Mouse (Mus musculus) kidney, adult 2 months (tissue): ENCODE results near the gene Ranbp1. TPM values are rescaled to one million over a fixed set of nuclear protein-coding genes. Genes with fewer than 3 reads are reported as not detected.
"Not testable (repeated sequence)": the region's sequence is repeated elsewhere in the genome, so short reads cannot be mapped to it uniquely, and the experiment has no call there.

Source experiments
- DNase-seq: peaks from one replicate; pipeline ENCODE4 v3.0.0; 2021
- H3K27ac ChIP-seq: fragments of 200-500 bp; 2 replicates; pipeline ENCODE4 v1.5.1; 2012; ENCODE audit warnings: low read depth, low read length, control low read depth, inconsistent platforms; ENCODE audit not compliant: insufficient read depth
- H3K27me3 ChIP-seq: fragments of 200-500 bp; replicated peaks from 2 replicates; pipeline ENCODE4 v1.6.1; 2012; ENCODE audit warnings: mild to moderate bottlenecking, moderate library complexity, low read length, inconsistent platforms; ENCODE audit not compliant: control insufficient read depth, insufficient read depth
- H3K36me3 ChIP-seq: fragments of 200-500 bp; 2 replicates; pipeline ENCODE4 v1.6.1; 2012; ENCODE audit warnings: mild to moderate bottlenecking, moderate library complexity, low read length, inconsistent platforms; ENCODE audit not compliant: control insufficient read depth, insufficient read depth
- H3K4me1 ChIP-seq: fragments of 200-500 bp; 2 replicates; pipeline ENCODE4 v1.6.1; 2011; ENCODE audit warnings: low read length; ENCODE audit not compliant: control insufficient read depth, insufficient read depth
- H3K4me3 ChIP-seq: fragments of 200-500 bp; 2 replicates; pipeline ENCODE4 v1.5.1; 2011; ENCODE audit warnings: mild to moderate bottlenecking, low read depth, low read length, control low read depth; ENCODE audit not compliant: insufficient read depth
- CTCF ChIP-seq: fragments of 200-500 bp; conservative IDR thresholded peaks from 2 replicates; pipeline ENCODE4 v1.5.1; 2011; ENCODE audit warnings: low read depth, mild to moderate bottlenecking, control low read depth, low read length, moderate library complexity, mixed read lengths; ENCODE audit not compliant: insufficient read depth, insufficient read length
- POLR2A ChIP-seq: fragments of 200-500 bp; IDR thresholded peaks from one replicate; pipeline ENCODE4 v1.6.1; 2011; ENCODE audit warnings: low read depth, low read length, control low read depth
- WGBS: fragments of 180-500 bp; shearing (Covaris S2); methylation state at CpG from one replicate; pipeline ENCODE4 v1.1.7; 2018; 5-methylcytosine and 5-hydroxymethylcytosine counted together
- polyA plus RNA-seq: library from polyadenylated mRNA; depleted of rRNA; stranded (reverse); fragments of >200 nt; gene quantifications from 2 replicates; pipeline ENCODE4 v1.2.3, GENCODE M21; 2012

Ranbp1 gene
- polyA plus RNA-seq, 1 experiment: 38.5 TPM

DNA sequence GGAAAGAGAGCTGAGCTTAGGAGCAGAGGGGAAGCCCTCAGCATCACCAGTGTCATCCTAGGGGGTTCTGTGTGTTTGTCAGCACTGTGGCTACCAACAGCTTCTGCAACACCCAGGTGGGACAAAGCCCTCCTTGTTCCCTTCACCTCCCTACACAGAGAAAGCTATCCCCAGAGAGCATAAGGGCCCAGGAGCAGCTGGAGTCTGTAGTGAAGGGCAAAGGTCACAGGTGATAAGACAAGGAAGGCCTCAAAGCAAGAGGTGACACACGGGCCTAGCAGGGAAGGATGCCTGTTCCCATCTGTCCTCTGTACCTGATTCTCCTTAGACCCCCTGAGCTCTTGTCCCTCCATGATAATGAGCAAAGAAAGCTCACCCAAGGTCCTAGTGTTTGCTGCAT, 46.9 kb downstream of the Ranbp1 start:
- WGBS: 79% methylated on average over 1 of the region's 1 CpGs
- no peaks in the 10 kb centered on the region for H3K4me1 ChIP-seq
- DNase-seq: no peak
- no peak overlapping the region for H3K27ac ChIP-seq
- TF ChIP-seq CTCF (no peak), POLR2A (no peak)
- H3K36me3 ChIP-seq: no peaks in the 10 kb centered on the region
- no peak overlapping the region for H3K4me3 ChIP-seq
- no peaks in the 10 kb centered on the region for H3K27me3 ChIP-seq

DNA sequence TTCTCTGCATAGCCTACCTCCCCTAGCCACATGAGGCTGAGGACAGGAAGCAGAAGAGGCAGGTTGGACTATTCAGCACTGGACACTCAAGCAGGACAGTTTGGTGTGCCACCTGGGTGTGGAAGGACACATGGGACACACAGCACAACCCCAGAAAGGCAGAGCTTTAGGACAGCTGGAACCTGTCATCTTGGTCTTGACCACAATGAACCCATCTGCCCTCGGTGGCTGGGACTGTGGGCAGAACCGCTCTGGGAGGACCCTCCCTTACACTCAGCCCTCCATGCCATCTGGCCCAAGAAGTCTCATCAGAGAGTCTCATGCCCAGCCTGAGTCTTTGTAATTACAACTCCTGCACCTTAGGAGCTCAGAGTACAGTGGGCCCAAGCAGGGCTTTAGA, 48.5 kb downstream of the Ranbp1 start:
- DNase-seq: no peak
- 71% methylated on average over 2 of the region's 2 CpGs for WGBS

DNA sequence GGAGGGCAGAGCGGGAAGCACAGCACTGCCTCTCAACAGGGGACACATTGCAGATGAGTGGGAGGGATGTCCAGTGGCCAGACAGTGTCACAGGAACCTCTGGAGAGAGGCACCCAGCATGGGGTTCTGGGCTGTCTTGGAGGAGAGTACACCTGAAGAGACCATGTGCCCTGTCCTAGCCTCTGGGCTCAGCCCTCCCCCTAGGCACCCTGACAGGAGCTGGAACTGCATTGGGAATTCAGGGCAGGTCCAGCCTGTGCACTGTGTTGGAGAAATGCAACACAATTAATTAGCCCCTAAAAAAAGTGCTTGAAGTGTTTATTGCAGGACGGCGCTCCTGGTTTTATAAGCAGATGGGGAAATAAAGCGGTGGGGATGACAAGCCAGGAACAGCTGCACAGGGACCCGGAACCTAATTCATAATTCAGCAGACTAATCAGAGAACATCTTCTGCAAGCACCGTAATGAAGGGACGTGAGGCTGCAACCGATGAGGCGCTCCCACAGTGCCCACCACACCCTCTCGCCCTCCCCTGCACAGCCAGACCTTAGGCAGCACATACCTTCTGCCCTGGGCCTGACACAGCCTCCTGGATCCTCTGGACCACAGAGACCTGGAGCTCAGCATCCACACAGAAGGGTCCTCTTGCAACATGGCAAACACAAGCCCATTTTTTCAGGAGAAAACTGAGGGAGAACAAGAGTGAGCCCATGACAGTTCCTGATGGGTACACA, 50.0 kb downstream of the Ranbp1 start:
- no peak for DNase-seq
- TF ChIP-seq CTCF (no peak), POLR2A (no peak)
- H3K4me1 ChIP-seq: no peaks in the 10 kb centered on the region
- 66% methylated on average over 10 of the region's 10 CpGs for WGBS
- H3K36me3 ChIP-seq: no peaks in the 10 kb centered on the region
- no peaks in the 10 kb centered on the region for H3K27me3 ChIP-seq
- H3K27ac ChIP-seq: no peak overlapping the region
- no peak overlapping the region for H3K4me3 ChIP-seq

More for the DNA sequence above, 48.5 kb downstream of the Ranbp1 start:
- no peaks in the 10 kb centered on the region for H3K27me3 ChIP-seq
- H3K36me3 ChIP-seq: no peaks in the 10 kb centered on the region
- TF ChIP-seq POLR2A: no peak
- no peak for TF ChIP-seq CTCF
- H3K4me1 ChIP-seq: no peaks in the 10 kb centered on the region
- H3K27ac ChIP-seq: no peak overlapping the region
- H3K4me3 ChIP-seq: no peak overlapping the region

DNA sequence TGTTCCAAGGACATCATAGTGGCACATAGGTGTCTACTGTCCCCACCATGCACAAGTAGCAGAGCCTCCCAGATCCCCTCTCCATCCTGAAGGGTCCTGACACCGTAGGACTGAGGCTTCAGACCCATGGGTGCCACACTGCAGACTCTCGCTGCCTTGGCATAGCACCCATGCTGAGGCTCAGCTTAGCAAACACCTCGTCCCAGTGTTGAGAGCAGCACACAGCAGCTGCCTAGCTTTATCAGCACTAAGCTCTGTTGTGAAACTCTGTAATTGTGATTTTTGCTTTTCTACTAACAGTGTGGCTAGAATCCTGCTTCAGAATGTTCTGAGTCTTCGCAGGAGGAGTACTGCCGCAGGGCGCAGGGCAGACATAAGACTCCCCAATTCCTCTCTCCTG, 50.7 kb downstream of the Ranbp1 start:
- Histone ChIP-seq H3K4me3 (no peak overlapping the region), H3K27me3 (no peaks in the 10 kb centered on the region), H3K36me3 (no peaks in the 10 kb centered on the region), H3K4me1 (no peaks in the 10 kb centered on the region), H3K27ac (no peak overlapping the region)
- no peak for TF ChIP-seq CTCF
- TF ChIP-seq POLR2A: no peak
- DNase-seq: no peak
- WGBS: 88% methylated on average over 6 of the region's 6 CpGs

DNA sequence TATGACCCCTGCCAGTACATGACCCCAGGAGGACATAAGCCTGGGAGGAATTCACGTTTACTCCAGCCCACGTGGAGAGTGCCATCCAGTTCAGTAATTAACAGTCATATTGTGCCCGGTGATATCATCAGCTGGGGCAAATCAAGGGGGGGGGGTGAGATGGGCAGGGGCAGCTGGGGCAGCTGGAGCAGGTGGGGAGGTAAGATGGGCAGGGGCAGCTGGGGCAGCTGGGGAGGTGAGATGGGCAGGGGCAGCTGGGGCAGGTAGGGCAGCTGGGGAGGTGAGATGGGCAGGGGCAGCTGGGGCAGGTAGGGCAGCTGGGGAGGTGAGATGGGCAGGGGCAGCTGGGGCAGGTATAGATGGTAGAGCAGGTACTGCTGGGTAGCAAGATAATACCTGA, 53.0 kb downstream of the Ranbp1 start:
- not testable (repeated sequence) for H3K36me3 ChIP-seq, H3K27ac ChIP-seq, H3K4me3 ChIP-seq, H3K27me3 ChIP-seq, H3K4me1 ChIP-seq, DNase-seq
- 33% methylated on average over 3 of the region's 3 CpGs for WGBS

DNA sequence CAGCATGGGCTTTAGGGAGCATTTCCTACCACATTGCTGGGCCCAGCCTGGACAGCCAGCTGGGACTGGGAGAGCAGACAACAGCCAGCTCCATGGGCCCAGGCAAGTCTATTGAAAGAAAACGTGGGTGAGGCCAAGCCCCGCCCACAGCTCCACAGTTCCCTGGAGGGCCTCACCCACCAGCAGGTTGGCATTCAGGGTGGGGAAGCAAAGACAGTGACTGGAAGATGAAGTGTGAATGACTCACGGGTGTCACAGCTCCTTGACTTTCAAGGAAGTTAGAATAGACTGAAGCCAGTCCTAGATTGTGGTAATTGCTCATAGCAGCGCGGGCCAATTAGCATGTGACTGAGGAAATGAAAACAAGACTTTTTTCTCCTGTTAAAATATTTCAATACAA, 53.5 kb downstream of the Ranbp1 start:
- 38% methylated on average over 5 of the region's 5 CpGs for WGBS

DNA sequence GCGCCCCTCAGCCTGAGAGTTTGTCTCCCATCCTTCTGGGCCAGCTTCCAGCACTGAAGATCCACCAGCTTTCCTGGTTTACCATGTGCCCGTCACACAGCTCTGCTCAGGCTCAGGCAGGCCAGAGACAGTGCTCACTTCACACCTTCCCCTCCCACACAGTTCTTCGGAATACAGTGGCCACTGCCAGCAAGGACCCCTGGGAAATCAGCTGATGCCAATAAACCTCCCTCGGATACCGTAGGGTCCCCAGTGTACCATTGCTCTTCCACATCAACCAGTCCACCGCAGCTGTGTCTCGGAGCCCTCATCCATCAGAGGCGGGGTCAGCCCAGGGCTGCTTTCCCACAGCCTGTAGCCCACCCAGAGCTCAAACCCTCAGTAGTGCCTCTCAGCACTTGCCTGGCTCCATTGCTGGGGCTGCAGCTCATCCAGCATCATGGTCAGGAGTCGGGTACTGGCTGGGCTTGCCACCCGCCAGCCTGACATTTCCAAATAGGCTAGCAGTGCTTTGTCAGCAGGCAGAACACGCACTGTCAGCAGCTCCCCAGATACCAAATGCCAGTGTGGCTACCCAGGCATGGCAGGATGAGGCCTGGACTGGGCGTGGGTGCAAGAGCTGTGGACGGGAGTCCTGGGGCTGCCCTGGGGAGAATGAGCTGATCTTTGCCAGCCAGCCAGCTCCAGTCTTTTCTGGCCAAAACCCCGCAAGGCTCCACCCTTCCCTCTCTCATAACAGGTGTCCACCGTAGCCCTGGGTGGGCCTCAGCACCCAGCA, 54.1 kb downstream of the Ranbp1 start:
- Histone ChIP-seq H3K36me3 (no peaks in the 10 kb centered on the region), H3K27me3 (no peaks in the 10 kb centered on the region), H3K27ac (no peak overlapping the region), H3K4me3 (no peak overlapping the region), H3K4me1 (no peaks in the 10 kb centered on the region)
- DNase-seq: peak; percentile 77
- TF ChIP-seq POLR2A (no peak), CTCF (no peak)
- 46% methylated on average over 15 of the region's 15 CpGs for WGBS

More for the DNA sequence above, 53.5 kb downstream of the Ranbp1 start:
- no peak overlapping the region for H3K27ac ChIP-seq
- no peak for TF ChIP-seq POLR2A
- no peak for TF ChIP-seq CTCF
- no peak overlapping the region for H3K4me3 ChIP-seq
- H3K36me3 ChIP-seq: no peaks in the 10 kb centered on the region
- no peaks in the 10 kb centered on the region for H3K4me1 ChIP-seq
- no peak for DNase-seq
- no peaks in the 10 kb centered on the region for H3K27me3 ChIP-seq
